Mouse (Mus musculus) heart, embryonic 10.5 days (tissue): Measurements from ENCODE around the gene Elobl. TPM values are rescaled to one million over a fixed set of nuclear protein-coding genes. Genes with fewer than 3 reads are reported as not detected.
"Not testable (repeated sequence)": the region's sequence is repeated elsewhere in the genome, so short reads cannot be mapped to it uniquely, and the experiment has no call there.

Experiments used
- DNase-seq: peaks from one replicate; pipeline ENCODE4 v3.0.0-alpha.2; 2017; ENCODE audit warnings: low spot score
- H3K27ac ChIP-seq: fragments of 300-500 bp; sonication (generic); 2 replicates; pipeline ENCODE4 v1.5.1; 2016; ENCODE audit warnings: mild to moderate bottlenecking
- H3K27me3 ChIP-seq: fragments of 300-500 bp; sonication (generic); 2 replicates; pipeline ENCODE4 v1.6.1; 2016; ENCODE audit warnings: mild to moderate bottlenecking; ENCODE audit not compliant: poor library complexity, insufficient read depth, severe bottlenecking
- H3K36me3 ChIP-seq: fragments of 300-500 bp; sonication (generic); 2 replicates; pipeline ENCODE4 v1.6.1; 2016; ENCODE audit warnings: mild to moderate bottlenecking, moderate library complexity
- H3K4me1 ChIP-seq: fragments of 300-500 bp; sonication (generic); 2 replicates; pipeline ENCODE4 v1.6.1; 2016; ENCODE audit warnings: mild to moderate bottlenecking
- H3K4me3 ChIP-seq: fragments of 300-500 bp; sonication (generic); 2 replicates; pipeline ENCODE4 v1.5.1; 2016; ENCODE audit warnings: mild to moderate bottlenecking, moderate library complexity
- H3K9me3 ChIP-seq: fragments of 300-500 bp; sonication (generic); 2 replicates; pipeline ENCODE4 v1.6.1; 2016; ENCODE audit warnings: mild to moderate bottlenecking, moderate library complexity
- WGBS: fragments of 180-500 bp; shearing (Covaris S2); methylation state at CpG from one replicate; pipeline ENCODE4 v1.1.7; 2016; 5-methylcytosine and 5-hydroxymethylcytosine counted together
- polyA plus RNA-seq: library from polyadenylated mRNA; unstranded; fragments of >200 nt; fragmentation: Nextera tagmentation; extraction: Ambion mirVana; gene quantifications from 2 replicates; pipeline ENCODE4 v1.2.1, GENCODE M21; 2016

Gene Elobl
- polyA plus RNA-seq, 1 experiment from 2014 or later, result not detected

DNA sequence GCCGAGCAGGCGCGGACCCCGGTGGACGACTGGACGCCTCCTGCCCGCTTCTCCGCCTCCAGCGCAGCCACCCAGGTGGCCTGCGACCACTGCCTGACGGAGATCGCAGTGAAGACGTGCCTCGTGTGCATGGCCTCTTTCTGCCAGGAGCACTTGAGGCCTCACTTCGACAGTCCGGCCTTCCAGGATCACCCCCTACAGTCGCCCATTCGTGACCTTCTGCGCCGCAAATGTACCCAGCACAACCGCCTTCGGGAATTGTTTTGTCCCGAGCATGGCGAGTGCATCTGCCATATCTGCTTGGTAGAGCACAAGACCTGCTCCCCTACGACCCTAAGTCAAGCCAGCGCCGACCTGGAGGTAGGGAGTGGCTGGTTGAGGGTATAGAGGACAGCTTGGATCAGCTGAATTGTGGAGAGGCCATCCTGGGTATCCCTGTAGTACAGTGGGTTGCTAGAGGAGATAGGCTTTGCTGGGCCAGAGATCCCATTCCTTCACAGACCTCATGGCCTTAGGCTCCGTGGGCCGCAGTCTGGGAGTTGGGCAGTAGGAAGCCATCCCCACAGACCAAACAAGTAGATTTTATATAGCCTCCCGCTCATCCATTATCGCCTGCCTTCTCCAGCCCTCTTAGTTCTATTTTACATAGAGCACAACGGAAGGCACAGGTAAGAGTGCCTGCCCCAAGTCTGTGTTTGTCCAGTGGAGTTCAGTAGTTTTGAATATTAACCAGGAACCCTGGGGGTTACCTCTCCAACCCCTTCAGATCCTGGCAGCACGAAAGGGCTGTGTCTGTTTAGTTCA is 33.2 kb upstream of the Elobl start:
- Histone ChIP-seq H3K9me3 (no peaks in the 10 kb centered on the region), H3K4me3 (peak overlapping the region; percentile 81), H3K27ac (peak overlapping the region; percentile 91), H3K4me1 (peaks cover 35% of the 10 kb centered on the region), H3K36me3 (no peaks in the 10 kb centered on the region), H3K27me3 (no peaks in the 10 kb centered on the region; the same call in 1 of the 2 replicates)
- DNase-seq, result no peak
- WGBS, result 19% methylated on average over 33 of the region's 33 CpGs

- peak; percentile 96 for DNase-seq
- H3K4me3 ChIP-seq, result peak within 1 kb of the TSS; percentile 81
- peak within 1 kb of the TSS; percentile 91 for H3K27ac ChIP-seq
- peaks cover 35% of the 10 kb centered on the region for H3K4me1 ChIP-seq
- H3K36me3 ChIP-seq, result no peaks in the 10 kb centered on the region
- 2% methylated on average over 48 of the region's 48 CpGs for WGBS
- no peaks in the 10 kb centered on the region; the same call in 1 of the 2 replicates for H3K27me3 ChIP-seq
- H3K9me3 ChIP-seq, result no peaks in the 10 kb centered on the region
Observed at GRCm38 (mm10) chr11:88998974-88999722, 32.4 kb upstream of the Elobl start, which contains the start of gene Trim25. TSS of gene Trim25 (plus strand) at chr11:88999376.

DNA sequence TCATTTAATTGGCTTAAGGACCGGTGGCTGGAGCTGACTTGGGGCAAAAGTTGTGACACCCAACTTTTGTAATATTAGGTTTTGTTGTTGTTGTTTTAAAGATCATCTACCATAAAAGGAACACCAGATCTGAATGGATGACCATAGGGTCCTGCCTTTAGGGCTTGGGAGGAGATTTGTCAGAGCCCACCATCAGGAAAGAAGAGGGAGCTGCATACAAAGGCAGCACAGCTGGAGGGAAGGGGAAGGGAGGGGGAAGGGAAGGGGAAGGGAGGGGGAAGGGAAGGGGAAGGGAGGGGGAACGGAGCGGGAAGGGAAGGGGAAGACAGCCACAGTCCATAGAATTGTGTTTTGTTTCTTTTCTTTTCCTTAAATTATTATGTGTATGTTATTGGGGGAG is 31.7 kb upstream of the Elobl start:
- Histone ChIP-seq H3K36me3 (no peaks in the 10 kb centered on the region), H3K27me3 (no peaks in the 10 kb centered on the region; the same call in 1 of the 2 replicates), H3K4me1 (peaks cover 29% of the 10 kb centered on the region), H3K9me3 (no peaks in the 10 kb centered on the region), H3K4me3 (no peak overlapping the region; the same call in 1 of the 2 replicates), H3K27ac (peak overlapping the region; percentile 91; the same call in 1 of the 2 replicates)
- DNase-seq, result no peak
- 11% methylated on average over 3 of the region's 3 CpGs for WGBS

- not testable (repeated sequence) for H3K9me3 ChIP-seq, H3K4me3 ChIP-seq, H3K36me3 ChIP-seq, H3K27me3 ChIP-seq, DNase-seq, H3K27ac ChIP-seq
- 83% methylated on average over 5 of the region's 5 CpGs for WGBS
- H3K4me1 ChIP-seq, result peaks cover 20% of the 10 kb centered on the region
Observed at GRCm38 (mm10) chr11:88997343-88997742, 30.6 kb upstream of the Elobl start.

- 62% methylated on average over 7 of the region's 7 CpGs for WGBS
- Histone ChIP-seq H3K27me3 (no peaks in the 10 kb centered on the region; the same call in 1 of the 2 replicates), H3K27ac (no peak overlapping the region), H3K9me3 (no peaks in the 10 kb centered on the region), H3K36me3 (no peaks in the 10 kb centered on the region; the same call in 1 of the 2 replicates), H3K4me1 (peaks cover 16% of the 10 kb centered on the region), H3K4me3 (no peak overlapping the region)
- DNase-seq, result no peak
Observed at GRCm38 (mm10) chr11:88996427-88996826, 29.7 kb upstream of the Elobl start.

GRCm38 (mm10) chr11:88995616-88996015 is 28.9 kb upstream of the Elobl start:
- no peak overlapping the region for H3K4me3 ChIP-seq
- H3K27me3 ChIP-seq, result no peaks in the 10 kb centered on the region; the same call in 1 of the 2 replicates
- peaks cover 16% of the 10 kb centered on the region for H3K4me1 ChIP-seq
- H3K27ac ChIP-seq, result no peak overlapping the region
- no peak for DNase-seq
- H3K9me3 ChIP-seq, result no peaks in the 10 kb centered on the region
- peaks cover 7% of the 10 kb centered on the region for H3K36me3 ChIP-seq
- WGBS, result 82% methylated on average over 2 of the region's 2 CpGs

GRCm38 (mm10) chr11:88994492-88994891 is 27.8 kb upstream of the Elobl start:
- Histone ChIP-seq H3K36me3 (peaks cover 12% of the 10 kb centered on the region), H3K9me3 (no peaks in the 10 kb centered on the region), H3K4me1 (peaks cover 7% of the 10 kb centered on the region; the same call in 1 of the 2 replicates), H3K27ac (no peak overlapping the region), H3K27me3 (no peaks in the 10 kb centered on the region), H3K4me3 (no peak overlapping the region)
- DNase-seq, result no peak
- 85% methylated on average over 7 of the region's 7 CpGs for WGBS

- H3K4me3 ChIP-seq, result no peak overlapping the region
- no peaks in the 10 kb centered on the region for H3K9me3 ChIP-seq
- no peaks in the 10 kb centered on the region for H3K27me3 ChIP-seq
- no peak for DNase-seq
- 17% methylated on average over 5 of the region's 5 CpGs for WGBS
- no peak overlapping the region for H3K27ac ChIP-seq
- peaks cover 2% of the 10 kb centered on the region; the same call in 1 of the 2 replicates for H3K4me1 ChIP-seq
- peaks cover 12% of the 10 kb centered on the region for H3K36me3 ChIP-seq
Observed at GRCm38 (mm10) chr11:88993625-88994024, 26.9 kb upstream of the Elobl start.

DNA sequence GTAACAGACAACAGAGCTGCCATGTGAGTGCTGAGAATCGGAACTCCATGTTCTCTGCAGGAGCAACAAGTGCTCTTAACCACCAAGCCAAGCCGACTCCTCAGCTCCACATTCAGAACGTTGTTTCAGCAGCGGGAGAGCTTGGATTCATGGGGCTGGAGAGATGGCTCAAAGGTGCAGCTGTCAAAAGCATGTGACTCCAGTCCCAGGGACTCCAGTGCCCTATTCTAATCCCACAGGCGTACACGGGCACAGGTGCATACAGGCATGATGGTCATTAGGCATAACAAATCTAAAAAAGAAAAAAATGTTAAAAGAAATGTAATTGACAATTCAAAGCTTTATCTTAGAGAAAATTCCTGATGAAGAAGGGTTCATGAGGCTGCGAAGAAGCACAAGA is 26.5 kb upstream of the Elobl start:
- Histone ChIP-seq H3K4me1 (no peaks in the 10 kb centered on the region; the same call in 1 of the 2 replicates), H3K9me3 (no peaks in the 10 kb centered on the region), H3K36me3 (peaks cover 16% of the 10 kb centered on the region), H3K27me3 (no peaks in the 10 kb centered on the region), H3K4me3 (no peak overlapping the region), H3K27ac (no peak overlapping the region)
- DNase-seq, result no peak
- WGBS, result 47% methylated on average over 7 of the region's 7 CpGs

DNA sequence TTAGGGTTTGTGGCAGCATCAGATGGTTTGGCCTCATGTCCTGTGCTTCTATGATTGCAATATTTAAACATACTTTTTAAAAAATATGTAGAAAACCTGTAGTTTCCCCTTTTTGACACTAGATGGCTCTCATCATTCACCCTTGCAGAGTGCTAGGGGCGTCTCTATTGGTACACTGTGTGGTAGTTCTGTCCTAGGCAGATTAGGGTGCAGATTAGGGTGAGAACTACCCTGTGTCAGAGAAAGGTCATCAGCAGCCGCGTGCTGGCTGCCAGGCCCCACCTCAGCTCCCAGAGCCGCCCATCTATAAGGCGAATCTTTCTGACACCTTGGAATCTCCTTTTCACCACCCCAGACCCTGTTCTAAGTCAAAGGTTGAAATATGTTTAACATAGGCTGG is 22.8 kb upstream of the Elobl start:
- peaks cover 46% of the 10 kb centered on the region for H3K36me3 ChIP-seq

DNA sequence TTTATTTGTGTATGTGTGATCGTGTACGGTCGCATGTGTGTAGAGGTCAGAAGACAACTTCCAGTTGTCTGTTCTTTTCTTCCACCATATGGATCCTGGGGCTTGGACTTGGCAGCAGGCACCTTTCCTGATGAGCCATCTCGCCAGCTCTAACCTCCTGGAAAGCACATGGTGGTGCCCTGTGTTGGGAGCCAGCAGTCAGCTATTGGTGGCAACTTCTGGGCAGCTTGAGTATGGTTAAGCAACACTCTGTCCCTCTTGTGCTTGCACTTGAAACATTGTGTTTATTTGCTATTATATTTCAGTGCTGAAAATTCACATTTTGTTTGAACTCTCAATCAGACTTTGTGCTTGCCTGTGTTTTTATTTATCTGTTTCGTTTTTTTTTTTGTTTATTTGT is 22.2 kb upstream of the Elobl start:
- Histone ChIP-seq H3K4me1 (no peaks in the 10 kb centered on the region; the same call in 1 of the 2 replicates), H3K27me3 (no peaks in the 10 kb centered on the region), H3K36me3 (peaks cover 51% of the 10 kb centered on the region), H3K27ac (no peak overlapping the region), H3K4me3 (no peak overlapping the region), H3K9me3 (no peaks in the 10 kb centered on the region)
- DNase-seq, result no peak
- WGBS, result 76% methylated on average over 5 of the region's 5 CpGs

More for the DNA sequence above, 22.8 kb upstream of the Elobl start:
- no peaks in the 10 kb centered on the region; the same call in 1 of the 2 replicates for H3K4me1 ChIP-seq
- WGBS, result 68% methylated on average over 5 of the region's 5 CpGs
- H3K4me3 ChIP-seq, result no peak overlapping the region
- H3K27ac ChIP-seq, result no peak overlapping the region
- H3K9me3 ChIP-seq, result no peaks in the 10 kb centered on the region
- DNase-seq, result no peak
- no peaks in the 10 kb centered on the region for H3K27me3 ChIP-seq

DNA sequence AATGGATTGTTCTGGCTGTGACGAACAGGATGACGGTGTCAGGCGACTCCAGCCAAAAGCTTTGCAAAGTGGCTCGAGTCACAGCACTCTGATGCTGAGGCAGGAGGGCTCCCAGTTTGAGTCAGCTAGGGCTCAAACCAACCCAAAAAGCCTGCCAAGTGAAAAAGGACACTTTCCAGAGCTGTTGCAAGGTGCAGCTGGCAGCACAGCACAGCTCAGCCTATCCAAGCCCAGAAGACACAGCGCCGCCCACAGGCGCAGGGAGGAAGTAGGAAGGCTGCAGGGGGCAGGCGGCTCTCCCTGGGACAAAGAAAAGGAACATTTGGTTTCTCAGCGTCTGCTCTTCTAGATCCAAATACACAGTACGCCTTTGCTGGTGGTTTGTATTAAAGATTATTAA is 19.9 kb upstream of the Elobl start:
- H3K27me3 ChIP-seq, result no peaks in the 10 kb centered on the region
- no peak for DNase-seq
- H3K4me1 ChIP-seq, result no peaks in the 10 kb centered on the region
- peaks cover 73% of the 10 kb centered on the region for H3K36me3 ChIP-seq
- no peak overlapping the region for H3K4me3 ChIP-seq
- no peak overlapping the region for H3K27ac ChIP-seq
- WGBS, result 81% methylated on average over 10 of the region's 10 CpGs
- no peaks in the 10 kb centered on the region for H3K9me3 ChIP-seq

GRCm38 (mm10) chr11:88981337-88981736 is 14.6 kb upstream of the Elobl start:
- Histone ChIP-seq H3K4me1 (no peaks in the 10 kb centered on the region), H3K27me3 (no peaks in the 10 kb centered on the region), H3K27ac (no peak overlapping the region), H3K4me3 (no peak overlapping the region), H3K9me3 (no peaks in the 10 kb centered on the region), H3K36me3 (peaks cover 55% of the 10 kb centered on the region)
- DNase-seq, result no peak
- WGBS, result 84% methylated on average over 8 of the region's 8 CpGs
